Mouse (Mus musculus): Measurements from ENCODE around the gene Ccnk. TPM values are rescaled to one million over a fixed set of nuclear protein-coding genes. Genes with fewer than 3 reads are reported as not detected.

Ccnk gene
- polyA plus RNA-seq, 1 experiment = 271 TPM

- peaks cover 6% of the 10 kb centered on the region for H3K36me3 ChIP-seq (ENCODE audit: control insufficient read depth, insufficient read depth, low read length)
- no peak overlapping the region for H3K27ac ChIP-seq (ENCODE audit: control insufficient read depth, insufficient read depth, low read depth, low read length)
- TF ChIP-seq POLR2A (IDR thresholded peaks at IDR 0.05; ENCODE audit: control insufficient read depth, low read depth, low read length) = no peak
- no peak for TF ChIP-seq CTCF (IDR thresholded peaks at IDR 0.05; ENCODE audit: control insufficient read depth, insufficient read depth, insufficient replicate concordance, low read depth, low read length)
- H3K27me3 ChIP-seq (ENCODE audit: control insufficient read depth, insufficient read depth, low read length) = no peaks in the 10 kb centered on the region
- no peaks in the 10 kb centered on the region for H3K4me1 ChIP-seq (ENCODE audit: control insufficient read depth, insufficient read depth, low read length)
- no peak overlapping the region for H3K4me3 ChIP-seq (ENCODE audit: control insufficient read depth, low read depth, low read length)
Measured at GRCm38 (mm10) chr12:108193878-108194277, 14.5 kb downstream of the Ccnk start.

GRCm38 (mm10) chr12:108195761-108196160 lies 16.4 kb downstream of the Ccnk start:
- no peak overlapping the region for H3K4me3 ChIP-seq (ENCODE audit: control insufficient read depth, low read depth, low read length)
- H3K4me1 ChIP-seq (ENCODE audit: control insufficient read depth, insufficient read depth, low read length) = no peaks in the 10 kb centered on the region
- H3K27me3 ChIP-seq (ENCODE audit: control insufficient read depth, insufficient read depth, low read length) = no peaks in the 10 kb centered on the region
- H3K36me3 ChIP-seq (ENCODE audit: control insufficient read depth, insufficient read depth, low read length) = peaks cover 8% of the 10 kb centered on the region
- TF ChIP-seq CTCF (IDR thresholded peaks at IDR 0.05; ENCODE audit: control insufficient read depth, insufficient read depth, insufficient replicate concordance, low read depth, low read length) (no peak), POLR2A (IDR thresholded peaks at IDR 0.05; ENCODE audit: control insufficient read depth, low read depth, low read length) (no peak)
- H3K27ac ChIP-seq (ENCODE audit: control insufficient read depth, insufficient read depth, low read depth, low read length) = no peak overlapping the region

GRCm38 (mm10) chr12:108198447-108198846 lies 19.1 kb downstream of the Ccnk start:
- no peaks in the 10 kb centered on the region for H3K4me1 ChIP-seq (ENCODE audit: control insufficient read depth, insufficient read depth, low read length)
- H3K27ac ChIP-seq (ENCODE audit: control insufficient read depth, insufficient read depth, low read depth, low read length) = no peak overlapping the region
- H3K36me3 ChIP-seq (ENCODE audit: control insufficient read depth, insufficient read depth, low read length) = peaks cover 6% of the 10 kb centered on the region
- H3K4me3 ChIP-seq (ENCODE audit: control insufficient read depth, low read depth, low read length) = no peak overlapping the region
- TF ChIP-seq POLR2A (IDR thresholded peaks at IDR 0.05; ENCODE audit: control insufficient read depth, low read depth, low read length) (no peak), CTCF (IDR thresholded peaks at IDR 0.05; ENCODE audit: control insufficient read depth, insufficient read depth, insufficient replicate concordance, low read depth, low read length) (no peak)
- H3K27me3 ChIP-seq (ENCODE audit: control insufficient read depth, insufficient read depth, low read length) = no peaks in the 10 kb centered on the region

GRCm38 (mm10) chr12:108200094-108200493 lies 20.7 kb downstream of the Ccnk start:
- TF ChIP-seq CTCF (IDR thresholded peaks at IDR 0.05; ENCODE audit: control insufficient read depth, insufficient read depth, insufficient replicate concordance, low read depth, low read length) = no peak
- no peak for TF ChIP-seq POLR2A (IDR thresholded peaks at IDR 0.05; ENCODE audit: control insufficient read depth, low read depth, low read length)
- no peaks in the 10 kb centered on the region for H3K27me3 ChIP-seq (ENCODE audit: control insufficient read depth, insufficient read depth, low read length)
- no peaks in the 10 kb centered on the region for H3K4me1 ChIP-seq (ENCODE audit: control insufficient read depth, insufficient read depth, low read length)
- peaks cover 6% of the 10 kb centered on the region for H3K36me3 ChIP-seq (ENCODE audit: control insufficient read depth, insufficient read depth, low read length)
- H3K4me3 ChIP-seq (ENCODE audit: control insufficient read depth, low read depth, low read length) = no peak overlapping the region
- no peak overlapping the region for H3K27ac ChIP-seq (ENCODE audit: control insufficient read depth, insufficient read depth, low read depth, low read length)

- H3K4me1 ChIP-seq (ENCODE audit: control insufficient read depth, insufficient read depth, low read length) = no peaks in the 10 kb centered on the region
- no peaks in the 10 kb centered on the region for H3K27me3 ChIP-seq (ENCODE audit: control insufficient read depth, insufficient read depth, low read length)
- peaks cover 5% of the 10 kb centered on the region for H3K36me3 ChIP-seq (ENCODE audit: control insufficient read depth, insufficient read depth, low read length)
- no peak for TF ChIP-seq CTCF (IDR thresholded peaks at IDR 0.05; ENCODE audit: control insufficient read depth, insufficient read depth, insufficient replicate concordance, low read depth, low read length)
- no peak for TF ChIP-seq POLR2A (IDR thresholded peaks at IDR 0.05; ENCODE audit: control insufficient read depth, low read depth, low read length)
- H3K4me3 ChIP-seq (ENCODE audit: control insufficient read depth, low read depth, low read length) = no peak overlapping the region
- H3K27ac ChIP-seq (ENCODE audit: control insufficient read depth, insufficient read depth, low read depth, low read length) = no peak overlapping the region
Measured at GRCm38 (mm10) chr12:108203895-108204294, 24.5 kb downstream of the Ccnk start.

GRCm38 (mm10) chr12:108204978-108205377 lies 25.6 kb downstream of the Ccnk start:
- no peak overlapping the region for H3K4me3 ChIP-seq (ENCODE audit: control insufficient read depth, low read depth, low read length)
- H3K27me3 ChIP-seq (ENCODE audit: control insufficient read depth, insufficient read depth, low read length) = no peaks in the 10 kb centered on the region
- H3K27ac ChIP-seq (ENCODE audit: control insufficient read depth, insufficient read depth, low read depth, low read length) = no peak overlapping the region
- H3K4me1 ChIP-seq (ENCODE audit: control insufficient read depth, insufficient read depth, low read length) = no peaks in the 10 kb centered on the region
- no peak for TF ChIP-seq POLR2A (IDR thresholded peaks at IDR 0.05; ENCODE audit: control insufficient read depth, low read depth, low read length)
- no peak for TF ChIP-seq CTCF (IDR thresholded peaks at IDR 0.05; ENCODE audit: control insufficient read depth, insufficient read depth, insufficient replicate concordance, low read depth, low read length)
- peaks cover 2% of the 10 kb centered on the region; the same call in 1 of the 2 replicates for H3K36me3 ChIP-seq (ENCODE audit: control insufficient read depth, insufficient read depth, low read length)

- peak; percentile 69 for TF ChIP-seq CTCF (IDR thresholded peaks at IDR 0.05; ENCODE audit: control insufficient read depth, insufficient read depth, insufficient replicate concordance, low read depth, low read length)
- no peak for TF ChIP-seq POLR2A (IDR thresholded peaks at IDR 0.05; ENCODE audit: control insufficient read depth, low read depth, low read length)
- Histone ChIP-seq H3K4me1 (ENCODE audit: control insufficient read depth, insufficient read depth, low read length) (peaks cover 2% of the 10 kb centered on the region; the same call in 1 of the 2 replicates), H3K27ac (ENCODE audit: control insufficient read depth, insufficient read depth, low read depth, low read length) (no peak overlapping the region), H3K4me3 (ENCODE audit: control insufficient read depth, low read depth, low read length) (no peak overlapping the region), H3K27me3 (ENCODE audit: control insufficient read depth, insufficient read depth, low read length) (no peaks in the 10 kb centered on the region), H3K36me3 (ENCODE audit: control insufficient read depth, insufficient read depth, low read length) (no peaks in the 10 kb centered on the region)
Measured at GRCm38 (mm10) chr12:108206641-108207040, 27.3 kb downstream of the Ccnk start.

- no peaks in the 10 kb centered on the region for H3K36me3 ChIP-seq (ENCODE audit: control insufficient read depth, insufficient read depth, low read length)
- no peak overlapping the region for H3K4me3 ChIP-seq (ENCODE audit: control insufficient read depth, low read depth, low read length)
- no peak for TF ChIP-seq CTCF (IDR thresholded peaks at IDR 0.05; ENCODE audit: control insufficient read depth, insufficient read depth, insufficient replicate concordance, low read depth, low read length)
- TF ChIP-seq POLR2A (IDR thresholded peaks at IDR 0.05; ENCODE audit: control insufficient read depth, low read depth, low read length) = no peak
- H3K27ac ChIP-seq (ENCODE audit: control insufficient read depth, insufficient read depth, low read depth, low read length) = no peak overlapping the region
- H3K27me3 ChIP-seq (ENCODE audit: control insufficient read depth, insufficient read depth, low read length) = no peaks in the 10 kb centered on the region
- H3K4me1 ChIP-seq (ENCODE audit: control insufficient read depth, insufficient read depth, low read length) = peaks cover 2% of the 10 kb centered on the region; the same call in 1 of the 2 replicates
Measured at GRCm38 (mm10) chr12:108208216-108208615, 28.8 kb downstream of the Ccnk start.

Data from testis, adult 2 months (tissue).